Mouse (Mus musculus) E14TG2a.4 (cell line): ENCODE measurements at regions not wholly inside any gene's neighbourhood (a gene's known extent, or its start where the extent isn't known, plus 50 kb on each side); places are given as distances from the start of the nearest gene placed in this dataset.

ENCODE experiments used
- CTCF ChIP-seq: conservative IDR thresholded peaks from 2 replicates; pipeline ENCODE4 v1.5.1; 2014; ENCODE audit warnings: low read length
- NANOG ChIP-seq: IDR thresholded peaks from 2 replicates; pipeline ENCODE4 v1.6.1; 2014; ENCODE audit warnings: borderline replicate concordance, low read length, mixed read lengths
- POU5F1 ChIP-seq: IDR thresholded peaks from 2 replicates; pipeline ENCODE4 v1.6.1; 2014; ENCODE audit warnings: low read length, borderline replicate concordance

DNA sequence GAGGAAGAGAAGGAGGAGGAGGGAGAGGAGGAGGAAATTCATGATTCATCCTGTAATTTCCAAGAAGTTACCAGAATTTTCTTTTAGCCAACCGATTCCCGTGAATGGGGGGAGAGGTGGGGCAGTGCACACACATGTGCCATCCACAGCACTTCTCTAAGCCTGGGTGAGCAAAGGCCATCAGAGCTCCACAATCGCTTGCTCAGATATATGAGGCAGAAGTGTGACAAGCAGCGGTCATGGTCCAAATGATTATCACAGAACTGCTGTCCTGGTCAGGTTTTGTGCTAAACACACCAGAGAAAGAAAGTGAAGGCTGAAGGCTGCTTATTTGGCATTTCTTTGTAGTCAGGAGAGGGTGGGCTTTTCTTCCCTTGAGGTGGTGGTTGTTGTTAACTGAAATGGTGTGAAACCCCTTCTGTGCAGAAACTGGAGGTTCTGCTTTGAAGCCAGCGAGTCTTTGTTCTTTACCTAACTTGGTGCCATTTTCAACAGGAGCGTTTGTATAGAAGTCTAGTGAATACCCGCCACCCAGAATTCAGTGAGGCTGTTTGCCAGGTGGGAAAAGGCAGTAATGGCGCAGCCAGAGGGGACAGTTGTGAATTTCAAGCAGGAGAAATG lies 380.7 kb downstream of the Mllt3 start:
- TF ChIP-seq CTCF (no peak), NANOG (no peak), POU5F1 (no peak)
